Mouse (Mus musculus) kidney, embryonic 16.5 days (tissue): ENCODE results near the gene Fgfr2. TPM values are rescaled to one million over a fixed set of nuclear protein-coding genes. Genes with fewer than 3 reads are reported as not detected.

ENCODE experiments used
- ATAC-seq: fragments of 200-750 bp; cut with Nextera tagmentation; 2 replicates; pipeline ENCODE4 v1.8.0; 2017; ENCODE audit warnings: moderate TSS enrichment; ENCODE audit not compliant: low FRiP score, low TSS enrichment
- H3K27ac ChIP-seq: fragments of 300-500 bp; sonication (generic); 2 replicates; pipeline ENCODE4 v1.5.1; 2014; ENCODE audit warnings: low read length
- H3K27me3 ChIP-seq: fragments of 300-500 bp; sonication (generic); 2 replicates; pipeline ENCODE4 v1.6.1; 2014; ENCODE audit warnings: low read length, control low read depth, mixed read lengths; ENCODE audit not compliant: insufficient read depth
- H3K36me3 ChIP-seq: fragments of 300-500 bp; sonication (generic); 2 replicates; pipeline ENCODE4 v1.6.1; 2014; ENCODE audit warnings: low read length, control low read depth, mixed read lengths; ENCODE audit not compliant: insufficient read depth
- H3K4me1 ChIP-seq: fragments of 300-500 bp; sonication (generic); 2 replicates; pipeline ENCODE4 v1.6.1; 2014; ENCODE audit warnings: low read length, control low read depth, mixed read lengths; ENCODE audit not compliant: insufficient read depth
- H3K4me2 ChIP-seq: fragments of 300-500 bp; sonication (generic); replicated peaks from 2 replicates; pipeline ENCODE4 v1.6.1; 2014; ENCODE audit warnings: low read depth, low read length
- H3K4me3 ChIP-seq: fragments of 300-500 bp; sonication (generic); 2 replicates; pipeline ENCODE4 v1.5.1; 2014; ENCODE audit warnings: mild to moderate bottlenecking, low read length
- H3K9ac ChIP-seq: fragments of 300-500 bp; sonication (generic); replicated peaks from 2 replicates; pipeline ENCODE4 v1.6.1; 2014; ENCODE audit warnings: low read length
- H3K9me3 ChIP-seq: fragments of 300-500 bp; sonication (generic); 2 replicates; pipeline ENCODE4 v1.6.1; 2016; ENCODE audit warnings: low read length, control low read depth
- WGBS: fragments of 180-500 bp; shearing (Covaris S2); extraction: QIAGEN DNeasy Blood & Tissue Kit; methylation state at CpG from one replicate; pipeline ENCODE4 v1.1.7; 2014; 5-methylcytosine and 5-hydroxymethylcytosine counted together
- polyA plus RNA-seq: library from polyadenylated mRNA; unstranded; fragments of >200 nt; fragmentation: Nextera tagmentation; extraction: Ambion mirVana; gene quantifications from 2 replicates; pipeline ENCODE4 v1.2.1, GENCODE M21; 2015

Fgfr2 gene
- polyA plus RNA-seq, 1 experiment from 2014 or later = 118 TPM

GRCm38 (mm10) chr7:133121661-133122378 is 1.3 kb downstream of the Fgfr2 start:
- H3K4me2 ChIP-seq = peak overlapping the region; percentile 95
- ATAC-seq = no peak
- H3K9me3 ChIP-seq = no peaks in the 10 kb centered on the region
- no peaks in the 10 kb centered on the region for H3K36me3 ChIP-seq
- peak overlapping the region; percentile 98 for H3K27ac ChIP-seq
- H3K9ac ChIP-seq = peak overlapping the region; percentile 99
- H3K27me3 ChIP-seq = no peaks in the 10 kb centered on the region
- under 1% methylated on average over 70 of the region's 94 CpGs for WGBS
- peak overlapping the region; percentile 96 for H3K4me3 ChIP-seq
- H3K4me1 ChIP-seq = peaks cover 52% of the 10 kb centered on the region

DNA sequence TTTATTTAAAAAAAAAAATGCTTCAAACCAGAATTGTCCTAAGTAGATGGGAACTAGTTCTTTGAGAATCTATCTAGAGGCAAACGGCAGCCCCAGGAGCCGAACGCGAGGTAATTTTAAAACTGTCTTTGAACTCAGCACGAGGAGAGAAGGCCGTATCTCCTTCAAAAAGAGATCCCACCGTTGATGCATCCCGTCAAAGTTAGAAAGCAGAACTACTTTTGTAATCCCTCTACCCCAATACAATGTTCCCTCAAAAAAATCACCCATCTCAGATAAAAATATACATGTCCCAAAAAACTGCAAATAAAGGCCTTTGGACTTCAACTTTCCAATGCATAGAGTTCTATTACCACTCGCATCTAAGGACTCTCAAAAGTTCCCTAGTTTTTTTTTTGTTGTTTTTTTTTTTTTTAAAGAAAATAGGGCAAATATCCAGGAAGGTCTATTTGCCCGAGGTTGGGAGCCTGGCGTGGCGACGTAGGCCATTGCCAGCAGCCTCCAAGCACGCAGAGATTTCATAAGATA is 2.0 kb downstream of the Fgfr2 start:
- WGBS = 3% methylated on average over 14 of the region's 14 CpGs
- Histone ChIP-seq H3K36me3 (no peaks in the 10 kb centered on the region), H3K9ac (peak overlapping the region; percentile 99), H3K9me3 (no peaks in the 10 kb centered on the region), H3K4me3 (peak overlapping the region; percentile 96), H3K27me3 (no peaks in the 10 kb centered on the region), H3K4me1 (peaks cover 59% of the 10 kb centered on the region), H3K4me2 (peak overlapping the region; percentile 95), H3K27ac (peak overlapping the region; percentile 98)
- ATAC-seq = no peak

- H3K27ac ChIP-seq = peak overlapping the region; percentile 31
- H3K4me3 ChIP-seq = peak overlapping the region; percentile 96
- H3K9me3 ChIP-seq = no peaks in the 10 kb centered on the region
- WGBS = 11% methylated on average over 15 of the region's 15 CpGs
- H3K4me1 ChIP-seq = peaks cover 65% of the 10 kb centered on the region
- H3K27me3 ChIP-seq = no peaks in the 10 kb centered on the region
- H3K9ac ChIP-seq = peak overlapping the region; percentile 57
- H3K36me3 ChIP-seq = no peaks in the 10 kb centered on the region
- peak overlapping the region; percentile 95 for H3K4me2 ChIP-seq
- no peak for ATAC-seq
These were observed 2.9 kb downstream of the Fgfr2 start for GRCm38 (mm10) chr7:133120221-133120751.

DNA sequence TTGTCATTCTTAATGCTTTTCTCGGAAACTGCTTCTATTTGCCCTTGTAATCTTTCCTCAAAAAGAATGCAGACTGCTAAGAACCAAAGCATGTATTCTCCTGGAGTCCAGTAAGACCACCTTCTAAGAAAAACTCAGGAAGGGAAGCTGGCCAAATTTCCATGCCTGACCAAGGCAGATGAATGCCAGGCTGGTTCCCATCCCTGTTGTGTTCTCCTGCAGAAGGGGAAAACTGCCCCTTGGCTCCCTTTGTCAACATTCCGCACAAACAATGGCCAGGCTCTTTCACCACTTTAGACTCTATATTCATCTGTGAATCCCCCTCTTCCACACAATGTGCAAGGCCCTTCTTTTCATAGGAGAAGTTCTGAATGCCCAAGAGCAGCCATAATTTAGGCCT is 5.3 kb downstream of the Fgfr2 start:
- Histone ChIP-seq H3K9ac (peak overlapping the region; percentile 19; the same call in 1 of the 2 replicates), H3K4me1 (peaks cover 81% of the 10 kb centered on the region), H3K27me3 (no peaks in the 10 kb centered on the region), H3K9me3 (no peaks in the 10 kb centered on the region), H3K36me3 (no peaks in the 10 kb centered on the region), H3K4me3 (no peak overlapping the region), H3K27ac (peak overlapping the region; percentile 32; the same call in 1 of the 2 replicates), H3K4me2 (no peak overlapping the region)
- WGBS = 56% methylated on average over 2 of the region's 2 CpGs
- no peak for ATAC-seq

DNA sequence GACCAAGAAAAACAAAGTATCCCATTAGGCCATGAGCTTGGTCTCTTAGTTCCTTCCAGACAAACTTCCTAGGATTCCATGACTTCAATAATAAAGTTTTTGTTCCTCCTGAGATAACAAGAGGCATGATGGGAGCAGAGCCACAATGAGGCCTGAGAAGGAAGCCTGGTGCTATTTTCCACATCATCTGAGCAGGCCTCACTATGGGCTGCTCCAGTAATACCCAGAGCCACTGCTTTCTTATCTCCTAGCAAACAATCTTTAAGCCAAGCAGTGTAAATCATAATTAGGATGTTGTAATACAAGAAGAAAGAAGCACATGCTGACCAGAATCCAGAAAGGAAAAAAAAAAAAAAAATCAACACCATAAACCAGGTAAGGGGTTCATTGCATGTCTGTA is 6.6 kb downstream of the Fgfr2 start:
- no peaks in the 10 kb centered on the region for H3K9me3 ChIP-seq
- no peaks in the 10 kb centered on the region for H3K36me3 ChIP-seq
- H3K9ac ChIP-seq = 0 out of 2 replicates have a peak overlapping the region, but pooled peaks have one; percentile 22
- H3K27me3 ChIP-seq = no peaks in the 10 kb centered on the region
- no peak overlapping the region for H3K4me3 ChIP-seq
- H3K27ac ChIP-seq = peak overlapping the region; percentile 69
- peak overlapping the region; percentile 57 for H3K4me2 ChIP-seq
- H3K4me1 ChIP-seq = peaks cover 94% of the 10 kb centered on the region
- no peak for ATAC-seq

DNA sequence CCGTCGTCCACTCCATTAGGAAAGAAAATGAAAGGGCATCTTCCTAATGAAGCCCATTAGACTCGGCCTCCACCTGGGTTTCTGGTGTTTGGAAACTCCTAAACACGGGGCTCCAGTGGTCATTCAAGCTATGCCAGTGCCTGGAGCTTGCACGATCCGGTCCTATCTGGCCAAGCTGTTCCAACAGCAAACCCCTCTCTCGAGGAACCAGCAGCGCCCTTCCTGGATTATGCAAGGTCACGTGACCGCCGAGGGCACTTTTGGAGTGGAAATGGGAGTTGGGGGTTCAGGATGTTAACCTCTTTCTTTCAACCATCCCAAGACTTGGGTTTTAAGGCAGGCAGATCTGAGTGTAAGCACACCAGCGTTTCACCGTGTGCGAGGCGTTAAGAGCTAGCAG is 7.3 kb downstream of the Fgfr2 start:
- 12% methylated on average over 15 of the region's 15 CpGs for WGBS
- ATAC-seq = no peak
- Histone ChIP-seq H3K27ac (peak overlapping the region; percentile 69), H3K4me1 (peaks cover 97% of the 10 kb centered on the region), H3K27me3 (no peaks in the 10 kb centered on the region), H3K36me3 (no peaks in the 10 kb centered on the region), H3K4me2 (peak overlapping the region; percentile 57), H3K4me3 (peak overlapping the region; percentile 13), H3K9me3 (no peaks in the 10 kb centered on the region), H3K9ac (peak overlapping the region; percentile 35; the same call in 1 of the 2 replicates)

DNA sequence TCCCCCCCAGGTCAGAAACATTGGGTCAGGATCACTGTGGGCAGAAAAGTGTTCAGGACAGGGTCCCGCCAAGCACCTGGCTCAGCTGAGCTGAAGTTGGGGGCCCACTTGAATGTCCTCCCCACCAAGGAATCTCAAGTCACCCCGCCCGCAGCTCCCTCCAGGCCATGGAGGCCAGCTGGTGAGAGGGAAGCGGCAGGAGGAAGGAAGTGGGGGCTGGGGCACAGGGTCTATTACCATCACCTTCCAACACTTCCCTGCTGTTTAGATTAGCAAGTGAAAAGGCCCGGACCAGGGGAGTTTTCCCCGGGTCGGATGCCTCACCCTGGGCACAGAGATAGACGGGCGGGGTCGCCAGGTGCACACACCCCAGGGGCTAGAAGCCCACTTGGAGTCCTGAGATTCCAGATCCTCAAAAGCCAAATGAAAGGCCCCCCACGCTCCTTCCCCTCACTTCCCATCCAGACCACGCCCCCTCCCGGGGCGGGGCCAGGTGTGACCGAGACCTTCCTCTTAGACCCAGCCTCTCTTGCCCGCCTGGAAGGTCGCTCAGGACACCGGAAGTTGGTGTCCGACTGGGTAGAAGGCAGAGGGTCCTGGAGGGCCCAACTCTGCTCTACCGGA is 8.2 kb downstream of the Fgfr2 start:
- Histone ChIP-seq H3K27ac (peak overlapping the region; percentile 69), H3K4me3 (peak overlapping the region; percentile 29), H3K9ac (peak overlapping the region; percentile 47), H3K9me3 (no peaks in the 10 kb centered on the region), H3K36me3 (no peaks in the 10 kb centered on the region), H3K27me3 (no peaks in the 10 kb centered on the region), H3K4me2 (peak overlapping the region; percentile 57), H3K4me1 (peaks cover 97% of the 10 kb centered on the region)
- peak; percentile 39 for ATAC-seq
- whole genome bisulfite sequencing = 10% methylated on average over 20 of the region's 20 CpGs

GRCm38 (mm10) chr7:133113185-133113895 is 9.8 kb downstream of the Fgfr2 start:
- 76% methylated on average over 8 of the region's 8 CpGs for WGBS
- Histone ChIP-seq H3K4me1 (peaks cover 93% of the 10 kb centered on the region), H3K27me3 (no peaks in the 10 kb centered on the region), H3K9ac (no peak overlapping the region; the same call in 1 of the 2 replicates), H3K27ac (peak overlapping the region; percentile 88), H3K36me3 (no peaks in the 10 kb centered on the region), H3K4me2 (0 out of 2 replicates have a peak overlapping the region, but pooled peaks have one; percentile 3), H3K9me3 (no peaks in the 10 kb centered on the region), H3K4me3 (no peak overlapping the region)
- ATAC-seq = no peak

- H3K4me3 ChIP-seq = no peak overlapping the region
- 0 out of 2 replicates have a peak overlapping the region, but pooled peaks have one; percentile 14 for H3K4me2 ChIP-seq
- no peaks in the 10 kb centered on the region for H3K36me3 ChIP-seq
- WGBS = 28% methylated on average over 6 of the region's 6 CpGs
- no peaks in the 10 kb centered on the region for H3K9me3 ChIP-seq
- no peaks in the 10 kb centered on the region for H3K27me3 ChIP-seq
- H3K4me1 ChIP-seq = peaks cover 85% of the 10 kb centered on the region
- H3K27ac ChIP-seq = peak overlapping the region; percentile 88
- H3K9ac ChIP-seq = peak overlapping the region; percentile 36
- peak; percentile 60 for ATAC-seq
These were observed 10.8 kb downstream of the Fgfr2 start for GRCm38 (mm10) chr7:133112351-133112831.
